Mouse (Mus musculus) frontal cortex, adult 2 months (tissue): ENCODE measurements at regions not wholly inside any gene's neighbourhood (a gene's known extent, or its start where the extent isn't known, plus 50 kb on each side); places are given as distances from the start of the nearest gene placed in this dataset.
A peak's percentile ranks its signal among the peaks of the same experiment; 100 is the strongest.

Experiments used
- DNase-seq, 2 experiments: peaks; one replicate each; pipeline ENCODE4 v3.0.0; 2022; ENCODE audit warnings: low spot score in 1 of 2; ENCODE audit errors: extremely low spot score in 1 of 2

- no peak for DNase-seq
Observed at GRCm38 (mm10) chr1:30362072-30362769, 511.5 kb downstream of the Phf3 start.

GRCm38 (mm10) chr1:30320657-30321262 is 553.0 kb downstream of the Phf3 start:
- DNase-seq, result no peak

GRCm38 (mm10) chr1:30318195-30318594 is 555.5 kb downstream of the Phf3 start:
- DNase-seq, result no peak

- DNase-seq, result no peak
Observed at GRCm38 (mm10) chr1:30289073-30289472, 584.6 kb downstream of the Phf3 start.

- no peak for DNase-seq
Observed at GRCm38 (mm10) chr1:30262418-30262817, 611.3 kb downstream of the Phf3 start.

- DNase-seq, result peak in 1 of 2 experiments; percentile 6
Observed at GRCm38 (mm10) chr1:30259547-30259946, 614.2 kb downstream of the Phf3 start.

- DNase-seq, result no peak
Observed at GRCm38 (mm10) chr1:30216764-30217348, 656.9 kb downstream of the Phf3 start.

GRCm38 (mm10) chr1:30204608-30205262 is 669.0 kb downstream of the Phf3 start:
- no peak for DNase-seq

GRCm38 (mm10) chr1:30176225-30176624 is 697.5 kb downstream of the Phf3 start:
- no peak for DNase-seq

- DNase-seq, result peak; percentile 64 to 81
Observed at GRCm38 (mm10) chr1:30144997-30145396, 728.7 kb downstream of the Phf3 start.

- DNase-seq, result no peak
Observed at GRCm38 (mm10) chr1:30114186-30114585, 759.5 kb downstream of the Phf3 start.
